Mouse (Mus musculus) yolk sac, embryonic 10.5 days (tissue): ENCODE results near the gene Pum2.
"Not testable (repeated sequence)": the region's sequence is repeated elsewhere in the genome, so short reads cannot be mapped to it uniquely, and the experiment has no call there.

ENCODE experiments used
- DNase-seq: peaks from one replicate; pipeline ENCODE4 v3.0.0-alpha.2; 2017; ENCODE audit warnings: low spot score

Gene Pum2

DNA sequence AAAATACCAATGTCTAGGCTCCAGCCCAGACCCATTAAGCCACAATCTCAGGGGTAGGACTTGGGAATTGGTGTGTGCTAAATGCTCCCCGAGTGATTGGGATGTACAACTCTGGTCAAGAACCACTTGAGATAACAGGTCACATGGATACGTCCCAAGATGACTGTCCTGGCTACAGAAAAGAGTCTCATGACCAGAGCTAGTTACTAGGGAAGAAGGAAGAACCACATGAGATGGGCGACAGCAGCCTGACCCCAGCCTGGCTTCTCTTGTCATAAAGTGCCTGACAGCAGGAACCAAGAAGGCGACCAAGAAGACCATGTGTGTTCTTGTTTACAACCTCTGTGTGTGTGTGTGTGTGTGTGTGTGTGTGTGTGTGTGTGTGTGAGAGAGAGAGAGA lies 4.5 kb upstream of the Pum2 start:
- DNase-seq: no peak

DNA sequence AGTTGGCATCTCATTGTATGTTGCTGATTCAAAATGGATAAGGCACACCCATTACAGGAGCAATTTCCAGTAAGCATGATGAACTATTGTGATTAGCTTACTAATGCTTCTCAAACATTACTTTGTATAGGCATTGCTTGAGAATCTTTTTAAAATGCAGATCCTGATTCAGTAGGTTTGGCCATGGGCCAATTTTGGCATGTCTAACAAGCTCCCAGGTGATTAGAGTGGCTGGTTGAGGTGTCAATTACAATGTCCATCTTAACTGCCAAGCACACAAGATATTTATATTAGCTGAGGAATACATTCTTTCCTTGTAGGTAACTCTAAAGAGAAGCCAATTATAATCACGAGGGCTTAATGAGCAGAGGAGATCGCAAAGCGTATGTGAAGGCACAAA lies 4.1 kb upstream of the Pum2 start:
- DNase-seq: no peak

GRCm38 (mm10) chr12:8673121-8673973 lies 587 bp upstream of the Pum2 start:
- DNase-seq: no peak

DNA sequence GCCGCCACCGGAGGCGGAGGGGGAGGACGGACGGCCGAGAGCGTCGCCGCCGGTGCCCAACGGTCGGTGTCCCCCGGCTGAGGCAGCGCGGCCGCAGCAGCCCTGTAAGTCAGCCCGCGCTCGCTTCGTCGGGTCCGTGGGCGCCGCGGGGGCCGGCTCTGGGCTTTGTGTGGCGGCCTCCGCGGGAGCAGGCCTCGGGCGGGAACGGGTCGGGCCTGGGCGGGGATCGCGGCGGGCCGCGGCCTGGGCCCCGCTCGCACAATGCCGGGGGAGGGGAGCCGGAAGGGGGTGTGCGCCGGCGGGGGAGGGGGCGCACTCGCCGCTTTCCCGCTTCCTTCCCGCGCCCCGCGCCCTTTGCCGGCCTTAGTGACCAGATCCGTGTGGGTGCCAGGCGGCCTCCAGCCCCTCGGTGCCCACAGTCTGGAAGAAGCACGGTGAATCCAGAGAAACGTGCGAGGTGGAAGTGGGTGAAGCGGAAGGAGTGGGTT lies 487 bp downstream of the Pum2 start:
- no peak for DNase-seq

GRCm38 (mm10) chr12:8674891-8675341 lies 982 bp downstream of the Pum2 start:
- DNase-seq: no peak

DNA sequence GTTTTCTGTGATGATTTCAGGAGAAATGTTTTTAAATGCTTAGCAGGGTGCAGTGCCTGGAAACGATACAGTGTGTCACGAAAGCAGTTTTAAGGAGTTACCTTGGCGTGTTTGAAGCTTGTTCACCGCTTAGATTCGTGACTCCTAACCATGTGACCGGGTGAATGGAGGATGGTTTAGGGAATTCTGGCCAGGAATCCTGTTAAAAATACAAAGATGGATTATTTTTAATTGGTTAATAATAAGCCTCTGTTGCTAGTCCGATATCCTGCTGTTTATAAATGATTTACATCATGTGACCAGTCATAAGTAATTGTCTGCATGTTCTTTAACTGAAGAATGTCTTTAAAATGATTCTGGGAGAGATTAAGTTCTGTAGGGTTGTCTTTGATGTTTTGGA lies 1.4 kb downstream of the Pum2 start:
- DNase-seq: peak; percentile 12

DNA sequence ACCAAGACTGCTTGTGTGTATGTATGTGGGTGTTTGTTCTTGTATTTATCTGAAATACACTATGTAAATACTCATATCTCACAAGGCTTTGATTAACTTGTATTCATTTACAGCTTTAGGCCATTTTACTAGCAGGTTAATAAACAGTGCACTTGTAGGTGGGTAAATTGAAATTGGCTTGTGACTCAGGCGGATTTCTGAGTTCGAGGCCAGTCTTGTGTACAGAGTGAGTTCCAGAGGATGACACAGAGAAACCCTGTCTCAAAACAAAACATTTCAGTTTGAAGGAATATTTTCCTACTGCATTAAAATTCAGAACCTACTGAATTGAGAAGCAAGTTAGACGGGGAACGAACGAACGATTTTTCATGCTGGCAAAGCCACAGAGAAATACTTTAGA lies 2.4 kb downstream of the Pum2 start:
- DNase-seq: no peak

DNA sequence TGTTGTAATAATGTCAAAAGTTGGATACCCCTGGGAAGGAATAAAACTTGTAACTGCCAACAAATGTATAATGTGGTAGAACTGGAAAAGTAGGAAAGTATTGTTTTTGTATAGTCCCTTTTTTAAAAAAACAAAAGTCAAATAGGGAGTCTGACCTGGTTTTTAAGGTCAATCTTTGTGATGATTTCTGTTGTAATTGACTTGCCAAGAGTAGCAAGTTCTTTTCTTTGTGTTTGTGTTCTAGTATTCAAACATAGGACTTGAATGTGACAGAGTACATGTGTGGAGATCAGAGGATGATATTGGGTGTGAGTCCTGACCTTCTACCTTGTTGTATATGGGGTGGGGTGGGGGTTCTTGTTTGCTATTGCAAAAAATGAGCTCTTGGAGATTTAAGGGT lies 4.0 kb downstream of the Pum2 start:
- no peak for DNase-seq

GRCm38 (mm10) chr12:8684200-8684599 lies 10.3 kb downstream of the Pum2 start:
- DNase-seq: no peak

GRCm38 (mm10) chr12:8685036-8685435 lies 11.1 kb downstream of the Pum2 start:
- no peak for DNase-seq

DNA sequence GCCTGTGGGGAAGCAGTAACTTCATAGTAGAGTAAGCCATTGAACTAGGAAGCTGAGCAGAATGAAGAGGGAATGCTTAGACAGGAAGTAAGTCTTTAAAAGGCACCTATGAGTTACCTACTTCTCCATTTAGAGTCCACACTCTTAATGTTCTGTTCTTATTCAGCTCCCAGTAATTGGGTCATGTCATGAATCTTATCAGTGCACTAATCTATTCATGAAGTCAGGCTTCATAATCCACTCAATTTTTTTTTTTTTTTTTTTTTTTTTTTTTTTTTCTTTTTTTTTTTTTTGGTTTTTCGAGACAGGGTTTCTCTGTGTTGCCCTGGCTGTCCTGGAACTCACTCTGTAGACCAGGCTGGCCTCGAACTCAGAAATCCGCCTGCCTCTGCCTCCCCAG lies 15.9 kb downstream of the Pum2 start:
- not testable (repeated sequence) for DNase-seq

- DNase-seq: no peak
Measured at GRCm38 (mm10) chr12:8698895-8699294, 25.0 kb downstream of the Pum2 start.

DNA sequence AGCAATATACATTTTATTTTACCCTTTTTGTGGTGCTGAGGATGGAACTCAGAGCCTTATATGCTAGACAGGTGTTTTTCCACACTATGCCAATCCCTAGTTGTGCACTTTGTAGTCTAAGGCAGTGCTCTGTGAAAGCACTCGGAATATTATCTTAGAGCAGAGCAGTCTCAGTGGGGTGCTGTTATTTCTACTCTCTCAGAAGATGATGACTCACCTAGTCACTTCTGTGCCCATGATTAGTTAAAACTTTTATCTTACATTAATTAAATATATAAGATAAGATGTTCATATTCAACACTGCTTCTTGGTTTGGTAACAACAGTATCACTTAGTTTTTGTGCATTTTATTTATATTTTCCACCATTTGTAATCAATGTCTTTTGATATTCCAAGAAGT lies 30.1 kb downstream of the Pum2 start:
- no peak for DNase-seq

DNA sequence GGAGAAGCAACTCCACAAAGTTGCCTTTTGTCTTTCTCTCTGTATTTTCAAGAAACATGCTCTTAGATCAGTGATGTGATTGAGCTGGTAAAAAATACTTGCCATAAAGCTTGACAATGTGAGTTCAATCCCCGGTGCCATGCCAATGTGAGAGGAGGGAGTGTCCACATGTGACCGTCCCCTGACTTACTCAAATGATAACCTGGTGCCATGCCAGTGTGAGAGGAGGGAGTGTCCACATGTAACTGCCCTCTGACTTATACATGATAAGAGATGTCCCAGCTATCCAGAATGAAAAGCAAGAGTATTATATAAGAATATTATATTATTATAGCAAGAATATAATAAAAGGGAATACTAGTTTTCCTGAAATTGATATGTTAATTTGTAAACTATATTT lies 34.9 kb downstream of the Pum2 start:
- no peak for DNase-seq

GRCm38 (mm10) chr12:8712665-8713064 lies 38.7 kb downstream of the Pum2 start:
- DNase-seq: no peak

- no peak for DNase-seq
Measured at GRCm38 (mm10) chr12:8716093-8716492, 42.2 kb downstream of the Pum2 start.

GRCm38 (mm10) chr12:8726890-8727289 lies 53.0 kb downstream of the Pum2 start:
- DNase-seq: no peak

GRCm38 (mm10) chr12:8728739-8729138 lies 54.8 kb downstream of the Pum2 start:
- DNase-seq: no peak

GRCm38 (mm10) chr12:8753654-8754053 lies 79.7 kb downstream of the Pum2 start:
- no peak for DNase-seq

DNA sequence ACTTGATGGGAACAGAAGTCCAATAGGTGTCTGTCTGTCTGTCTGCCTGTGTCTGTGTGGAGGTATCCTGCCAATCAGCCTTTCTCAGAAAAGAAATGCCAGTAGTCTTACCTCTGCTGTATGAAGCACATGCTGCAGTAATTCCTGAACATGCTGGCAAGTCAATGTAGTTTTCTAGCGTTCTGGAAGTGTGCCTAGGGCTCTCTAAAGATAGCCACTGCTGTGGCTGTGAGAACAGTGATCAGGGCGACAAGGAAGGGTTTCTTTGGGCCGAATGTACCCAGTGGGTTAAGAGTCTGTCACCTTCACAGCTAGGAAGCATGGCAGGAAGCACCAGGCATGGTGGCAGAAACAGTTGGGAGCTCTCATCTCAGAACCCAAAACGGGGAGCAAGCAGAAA lies 80.2 kb downstream of the Pum2 start:
- no peak for DNase-seq

- DNase-seq: no peak
Measured at GRCm38 (mm10) chr12:8758029-8758428, 84.1 kb downstream of the Pum2 start.

GRCm38 (mm10) chr12:8759115-8759514 lies 85.2 kb downstream of the Pum2 start:
- DNase-seq: peak; percentile 50

DNA sequence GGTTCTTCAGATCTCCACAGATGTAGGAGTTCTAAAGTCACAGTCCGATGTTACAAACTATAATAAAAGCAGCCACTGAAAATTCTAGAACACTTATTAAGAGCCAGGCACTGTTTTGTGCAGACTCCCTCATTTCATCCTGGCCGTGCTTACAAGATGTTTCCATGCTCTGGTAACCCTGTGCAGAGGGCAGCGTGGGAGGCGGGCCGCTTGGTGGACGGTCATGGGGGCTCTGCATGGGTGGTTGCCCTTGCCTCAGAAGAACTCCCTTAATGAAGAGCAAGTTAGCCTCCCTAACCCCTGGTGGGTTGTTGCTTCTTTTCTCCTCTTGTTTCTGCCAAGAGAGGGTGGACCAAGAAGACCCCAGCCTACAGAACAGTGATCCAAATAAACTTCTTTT lies 85.8 kb downstream of the Pum2 start:
- DNase-seq: no peak

- DNase-seq: no peak
Measured at GRCm38 (mm10) chr12:8760561-8760960, 86.6 kb downstream of the Pum2 start.
